Mouse (Mus musculus): ENCODE measurements at regions not wholly inside any gene's neighbourhood (a gene's known extent, or its start where the extent isn't known, plus 50 kb on each side); places are given as distances from the start of the nearest gene placed in this dataset.

GRCm38 (mm10) chr2:92511771-92512744, 51.7 kb upstream of the Slc35c1 start:
- no peak for DNase-seq (ENCODE audit: extremely low read depth, low read depth, low spot score)
- 71% methylated on average over 6 of the region's 6 CpGs for WGBS
- H3K79me2 ChIP-seq (ENCODE audit: control insufficient read depth, insufficient read depth, low read length) = no peaks in the 10 kb centered on the region
- H3K27me3 ChIP-seq (ENCODE audit: control insufficient read depth, insufficient read depth, low read length) = no peaks in the 10 kb centered on the region
- TF ChIP-seq CTCF (IDR thresholded peaks at IDR 0.05; ENCODE audit: low read depth, low read length) (no peak), POLR2A (IDR thresholded peaks at IDR 0.05; ENCODE audit: extremely low read depth, insufficient read depth, low read length) (no peak)
- H3K4me3 ChIP-seq (ENCODE audit: insufficient read depth, low read depth, low read length) = no peak overlapping the region
- no peak overlapping the region for H3K27ac ChIP-seq (replicated peaks; ENCODE audit: insufficient read depth, low read depth, low read length)
- no peaks in the 10 kb centered on the region for H3K36me3 ChIP-seq (ENCODE audit: control insufficient read depth, insufficient read depth, low read length)
- H3K4me1 ChIP-seq (ENCODE audit: control insufficient read depth, insufficient read depth, low read length) = no peaks in the 10 kb centered on the region
- no peak overlapping the region for H3K9ac ChIP-seq (ENCODE audit: low read depth, low read length)
